Mouse (Mus musculus): ENCODE data around the gene Vegfd. TPM values are rescaled to one million over a fixed set of nuclear protein-coding genes. Genes with fewer than 3 reads are reported as not detected.

The Vegfd gene
- polyA plus RNA-seq, 1 experiment from 2014 or later = 3.8 TPM

GRCm38 (mm10) chrX:164370576-164370975, 2.6 kb upstream of the Vegfd start:
- H3K9me3 ChIP-seq (ENCODE audit: control insufficient read depth, low read depth, low read length) = no peaks in the 10 kb centered on the region
- WGBS = 69% methylated on average over 3 of the region's 3 CpGs
- no peak overlapping the region for H3K27ac ChIP-seq (ENCODE audit: low read length)
- no peaks in the 10 kb centered on the region for H3K4me1 ChIP-seq (ENCODE audit: control insufficient read depth, insufficient read depth, low read length)
- H3K36me3 ChIP-seq (ENCODE audit: control insufficient read depth, insufficient read depth, low read length) = no peaks in the 10 kb centered on the region
- H3K4me2 ChIP-seq (replicated peaks; ENCODE audit: low read depth, low read length) = no peak overlapping the region
- H3K4me3 ChIP-seq (ENCODE audit: low read depth, low read length) = no peak overlapping the region
- H3K9ac ChIP-seq (replicated peaks; ENCODE audit: low read depth, low read length) = no peak overlapping the region
- ATAC-seq (ENCODE audit: insufficient number of reproducible peaks, insufficient read depth, low FRiP score, low read depth) = no peak
- no peaks in the 10 kb centered on the region for H3K27me3 ChIP-seq (ENCODE audit: control insufficient read depth, insufficient read depth, low read length)

GRCm38 (mm10) chrX:164374586-164374985, 1.4 kb downstream of the Vegfd start:
- Histone ChIP-seq H3K4me1 (ENCODE audit: control insufficient read depth, insufficient read depth, low read length) (no peaks in the 10 kb centered on the region), H3K27me3 (ENCODE audit: control insufficient read depth, insufficient read depth, low read length) (no peaks in the 10 kb centered on the region), H3K27ac (ENCODE audit: low read length) (no peak overlapping the region), H3K4me3 (ENCODE audit: low read depth, low read length) (no peak overlapping the region), H3K4me2 (replicated peaks; ENCODE audit: low read depth, low read length) (no peak overlapping the region), H3K9me3 (ENCODE audit: control insufficient read depth, low read depth, low read length) (no peaks in the 10 kb centered on the region), H3K9ac (replicated peaks; ENCODE audit: low read depth, low read length) (no peak overlapping the region), H3K36me3 (ENCODE audit: control insufficient read depth, insufficient read depth, low read length) (no peaks in the 10 kb centered on the region)
- WGBS = 53% methylated on average over 5 of the region's 5 CpGs
- ATAC-seq (ENCODE audit: insufficient number of reproducible peaks, insufficient read depth, low FRiP score, low read depth) = no peak

GRCm38 (mm10) chrX:164379721-164380120, 6.5 kb downstream of the Vegfd start:
- H3K4me2 ChIP-seq (replicated peaks; ENCODE audit: low read depth, low read length) = no peak overlapping the region
- no peaks in the 10 kb centered on the region for H3K27me3 ChIP-seq (ENCODE audit: control insufficient read depth, insufficient read depth, low read length)
- H3K4me3 ChIP-seq (ENCODE audit: low read depth, low read length) = no peak overlapping the region
- 71% methylated on average over 4 of the region's 4 CpGs for WGBS
- ATAC-seq (ENCODE audit: insufficient number of reproducible peaks, insufficient read depth, low FRiP score, low read depth) = no peak
- no peaks in the 10 kb centered on the region for H3K9me3 ChIP-seq (ENCODE audit: control insufficient read depth, low read depth, low read length)
- H3K36me3 ChIP-seq (ENCODE audit: control insufficient read depth, insufficient read depth, low read length) = no peaks in the 10 kb centered on the region
- H3K4me1 ChIP-seq (ENCODE audit: control insufficient read depth, insufficient read depth, low read length) = no peaks in the 10 kb centered on the region
- H3K9ac ChIP-seq (replicated peaks; ENCODE audit: low read depth, low read length) = no peak overlapping the region
- H3K27ac ChIP-seq (ENCODE audit: low read length) = no peak overlapping the region

DNA sequence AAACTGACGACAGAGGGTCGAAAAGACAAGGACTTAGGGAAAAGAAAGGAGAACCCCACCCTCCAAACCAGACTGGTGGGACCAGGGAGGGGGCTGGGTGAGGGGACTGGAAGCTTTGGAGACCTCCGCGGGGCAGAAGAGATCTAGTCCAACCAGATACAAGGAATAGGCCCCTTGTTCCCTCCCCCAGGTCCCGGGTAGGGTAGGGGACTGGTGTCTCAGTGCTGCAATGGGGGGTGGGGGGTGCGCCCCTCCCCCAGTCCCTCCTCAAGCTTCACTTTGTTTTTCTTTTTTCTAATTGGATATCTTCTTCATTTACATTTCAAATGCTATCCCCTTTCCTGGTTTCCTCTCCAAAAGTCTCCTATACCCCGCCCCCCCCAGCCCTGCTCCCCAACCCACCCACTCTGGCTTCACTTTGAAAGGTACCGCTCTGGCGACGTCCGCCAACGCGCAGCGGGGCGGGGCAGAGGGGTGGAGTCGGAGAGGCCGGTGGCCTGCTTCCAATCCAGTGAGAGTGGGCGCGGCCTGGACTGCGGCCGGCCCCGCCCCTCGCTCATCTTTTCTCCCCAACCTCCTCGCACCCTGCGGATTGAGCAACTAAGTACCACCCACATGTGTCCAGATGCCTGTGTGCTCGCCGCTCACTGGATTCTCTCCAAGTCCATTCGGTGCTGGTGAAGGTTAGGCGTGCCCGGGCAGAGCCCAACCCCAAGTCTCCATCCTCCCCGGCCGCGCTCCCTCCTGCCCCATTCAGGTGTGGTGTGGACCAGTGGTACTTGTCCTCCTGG, 8.6 kb downstream of the Vegfd start:
- Histone ChIP-seq H3K4me2 (replicated peaks; ENCODE audit: low read depth, low read length) (peak overlapping the region; percentile 53), H3K36me3 (ENCODE audit: control insufficient read depth, insufficient read depth, low read length) (no peaks in the 10 kb centered on the region), H3K27me3 (ENCODE audit: control insufficient read depth, insufficient read depth, low read length) (no peaks in the 10 kb centered on the region), H3K27ac (ENCODE audit: low read length) (peak overlapping the region; percentile 21; the same call in 1 of the 2 replicates), H3K4me1 (ENCODE audit: control insufficient read depth, insufficient read depth, low read length) (no peaks in the 10 kb centered on the region), H3K9me3 (ENCODE audit: control insufficient read depth, low read depth, low read length) (no peaks in the 10 kb centered on the region), H3K9ac (replicated peaks; ENCODE audit: low read depth, low read length) (no peak overlapping the region), H3K4me3 (ENCODE audit: low read depth, low read length) (peak overlapping the region; percentile 24)
- 18% methylated on average over 32 of the region's 33 CpGs for WGBS
- ATAC-seq (ENCODE audit: insufficient number of reproducible peaks, insufficient read depth, low FRiP score, low read depth) = peak; percentile 97

DNA sequence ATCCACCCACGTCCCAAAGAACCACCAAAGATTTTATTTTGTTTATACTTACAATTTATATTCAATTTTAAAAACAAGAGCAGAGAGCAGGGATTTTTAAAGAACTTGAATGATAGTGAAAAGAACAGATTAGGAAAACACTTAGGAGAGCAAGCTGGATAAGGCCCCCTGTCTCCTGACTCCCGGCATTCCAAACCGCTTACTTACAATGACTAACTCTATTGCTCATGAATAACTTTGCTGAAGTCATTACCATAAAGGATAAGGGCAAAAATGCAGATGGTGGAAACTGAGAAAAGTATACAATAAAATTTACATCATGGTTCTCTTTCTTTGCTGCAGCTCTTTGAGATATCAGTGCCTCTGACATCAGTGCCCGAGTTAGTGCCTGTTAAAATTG, 20.9 kb downstream of the Vegfd start:
- Histone ChIP-seq H3K4me1 (ENCODE audit: control insufficient read depth, insufficient read depth, low read length) (no peaks in the 10 kb centered on the region), H3K4me2 (replicated peaks; ENCODE audit: low read depth, low read length) (no peak overlapping the region), H3K36me3 (ENCODE audit: control insufficient read depth, insufficient read depth, low read length) (no peaks in the 10 kb centered on the region), H3K4me3 (ENCODE audit: low read depth, low read length) (no peak overlapping the region), H3K9me3 (ENCODE audit: control insufficient read depth, low read depth, low read length) (no peaks in the 10 kb centered on the region), H3K27ac (ENCODE audit: low read length) (no peak overlapping the region), H3K9ac (replicated peaks; ENCODE audit: low read depth, low read length) (no peak overlapping the region), H3K27me3 (ENCODE audit: control insufficient read depth, insufficient read depth, low read length) (no peaks in the 10 kb centered on the region)
- WGBS = 77% methylated on average over 4 of the region's 4 CpGs
- no peak for ATAC-seq (ENCODE audit: insufficient number of reproducible peaks, insufficient read depth, low FRiP score, low read depth)

DNA sequence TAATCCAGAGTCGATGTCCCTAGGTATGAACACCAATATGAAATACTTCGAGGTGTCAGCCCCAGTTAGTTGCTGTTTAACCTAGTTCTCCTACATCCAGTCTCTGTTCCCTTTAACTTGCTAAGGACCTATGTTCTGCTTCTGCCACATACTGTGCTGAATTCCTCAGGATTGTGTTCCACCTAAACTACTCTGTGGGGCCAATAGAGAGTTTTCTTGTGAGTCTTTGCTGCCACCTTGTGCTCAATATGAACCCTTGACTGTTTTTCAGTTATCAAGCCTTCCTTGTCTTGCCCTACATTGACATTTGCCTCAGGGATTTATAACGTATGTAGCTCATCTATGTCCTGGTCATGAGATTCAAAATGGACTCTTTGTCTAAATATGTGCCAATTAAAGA, 25.3 kb downstream of the Vegfd start:
- no peaks in the 10 kb centered on the region for H3K27me3 ChIP-seq (ENCODE audit: control insufficient read depth, insufficient read depth, low read length)
- H3K9me3 ChIP-seq (ENCODE audit: control insufficient read depth, low read depth, low read length) = no peaks in the 10 kb centered on the region
- 62% methylated on average over 3 of the region's 3 CpGs for WGBS
- H3K4me3 ChIP-seq (ENCODE audit: low read depth, low read length) = no peak overlapping the region
- H3K27ac ChIP-seq (ENCODE audit: low read length) = no peak overlapping the region
- no peaks in the 10 kb centered on the region for H3K36me3 ChIP-seq (ENCODE audit: control insufficient read depth, insufficient read depth, low read length)
- H3K9ac ChIP-seq (replicated peaks; ENCODE audit: low read depth, low read length) = no peak overlapping the region
- no peaks in the 10 kb centered on the region for H3K4me1 ChIP-seq (ENCODE audit: control insufficient read depth, insufficient read depth, low read length)
- no peak; the same call in 1 of the 2 replicates for ATAC-seq (ENCODE audit: insufficient number of reproducible peaks, insufficient read depth, low FRiP score, low read depth)
- H3K4me2 ChIP-seq (replicated peaks; ENCODE audit: low read depth, low read length) = no peak overlapping the region

- ATAC-seq (ENCODE audit: insufficient number of reproducible peaks, insufficient read depth, low FRiP score, low read depth) = no peak
- no peak overlapping the region for H3K27ac ChIP-seq (ENCODE audit: low read length)
- no peaks in the 10 kb centered on the region for H3K9me3 ChIP-seq (ENCODE audit: control insufficient read depth, low read depth, low read length)
- H3K36me3 ChIP-seq (ENCODE audit: control insufficient read depth, insufficient read depth, low read length) = no peaks in the 10 kb centered on the region
- no peak overlapping the region for H3K9ac ChIP-seq (replicated peaks; ENCODE audit: low read depth, low read length)
- H3K27me3 ChIP-seq (ENCODE audit: control insufficient read depth, insufficient read depth, low read length) = no peaks in the 10 kb centered on the region
- no peak overlapping the region for H3K4me3 ChIP-seq (ENCODE audit: low read depth, low read length)
- no peaks in the 10 kb centered on the region for H3K4me1 ChIP-seq (ENCODE audit: control insufficient read depth, insufficient read depth, low read length)
- H3K4me2 ChIP-seq (replicated peaks; ENCODE audit: low read depth, low read length) = no peak overlapping the region
Measured at GRCm38 (mm10) chrX:164405080-164405649, 32.0 kb downstream of the Vegfd start.

DNA sequence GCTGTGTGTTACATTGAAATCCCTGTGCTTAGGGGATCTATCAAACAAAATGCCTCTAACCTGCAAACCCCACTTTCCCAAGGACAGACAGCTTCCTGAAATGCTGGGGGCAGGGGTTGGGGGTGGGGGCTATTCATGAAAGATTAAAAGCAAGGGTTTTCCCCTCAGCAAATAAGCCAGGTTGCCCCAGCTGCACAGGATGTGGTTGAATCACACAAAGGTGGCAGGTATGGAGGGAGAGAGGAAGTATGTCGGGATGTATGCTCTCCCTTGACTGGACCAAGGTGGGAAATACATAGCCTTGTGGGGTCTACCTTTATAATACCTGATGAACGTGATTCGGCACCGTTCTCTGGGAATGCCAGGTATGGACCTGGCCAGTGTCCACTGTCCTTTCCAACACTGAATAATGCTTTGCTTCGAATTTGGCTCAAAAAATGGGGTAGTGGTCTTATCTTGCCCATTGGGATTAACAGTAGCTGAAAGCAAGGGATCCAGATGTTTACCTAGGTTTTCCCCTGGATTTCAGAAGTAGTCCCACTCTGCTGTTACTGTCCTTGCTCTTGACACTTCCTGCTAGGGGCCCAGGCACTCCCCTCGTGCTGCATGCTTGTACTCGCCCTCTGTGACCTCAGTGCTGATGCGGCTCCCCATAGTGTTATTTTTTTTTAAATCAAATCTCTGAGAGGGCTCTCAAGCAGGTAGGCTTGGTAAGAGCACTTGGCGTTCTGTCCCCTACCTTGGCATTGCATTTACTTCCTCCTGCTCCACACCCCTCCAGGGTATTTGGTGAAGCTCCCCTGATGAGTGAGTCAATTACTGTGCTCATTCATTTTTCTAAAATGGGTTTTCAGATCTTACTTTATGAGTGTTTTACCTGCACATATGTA, 33.2 kb downstream of the Vegfd start:
- 65% methylated on average over 9 of the region's 9 CpGs for WGBS
- no peak for ATAC-seq (ENCODE audit: insufficient number of reproducible peaks, insufficient read depth, low FRiP score, low read depth)

More for the DNA sequence above, 33.2 kb downstream of the Vegfd start:
- H3K27me3 ChIP-seq (ENCODE audit: control insufficient read depth, insufficient read depth, low read length) = no peaks in the 10 kb centered on the region
- no peak overlapping the region for H3K4me2 ChIP-seq (replicated peaks; ENCODE audit: low read depth, low read length)
- no peak overlapping the region for H3K4me3 ChIP-seq (ENCODE audit: low read depth, low read length)
- H3K9me3 ChIP-seq (ENCODE audit: control insufficient read depth, low read depth, low read length) = no peaks in the 10 kb centered on the region
- no peaks in the 10 kb centered on the region for H3K4me1 ChIP-seq (ENCODE audit: control insufficient read depth, insufficient read depth, low read length)
- no peak overlapping the region for H3K9ac ChIP-seq (replicated peaks; ENCODE audit: low read depth, low read length)
- no peak overlapping the region for H3K27ac ChIP-seq (ENCODE audit: low read length)
- no peaks in the 10 kb centered on the region for H3K36me3 ChIP-seq (ENCODE audit: control insufficient read depth, insufficient read depth, low read length)

Data from stomach, embryonic 14.5 days (tissue).